15 mouse cellular contexts compared by ENCODE assay signal in the genomic region with DNA sequence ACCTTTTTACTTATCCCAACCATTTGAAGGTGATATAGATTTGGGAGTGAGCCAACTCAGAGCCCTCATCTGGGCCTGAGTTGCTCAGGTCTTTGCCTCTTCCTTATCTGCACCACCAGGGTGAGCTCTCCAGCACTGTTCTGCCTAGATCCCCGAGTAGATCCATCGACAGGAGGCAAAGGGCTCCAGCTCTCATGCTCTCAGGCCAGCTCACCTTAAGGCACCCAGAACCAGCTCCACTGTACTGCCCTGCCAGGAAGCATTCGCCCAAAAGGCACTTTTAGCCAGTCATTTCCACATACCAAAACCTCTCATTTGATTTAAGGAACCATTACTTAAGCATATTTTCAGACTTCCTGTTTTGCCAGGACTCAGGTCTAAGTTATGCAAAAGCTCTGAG. TPM values are rescaled to one million over a fixed set of nuclear protein-coding genes. Genes with fewer than 3 reads are reported as not detected.
DNase-seq lines count a peak whose midpoint lies in the region; ATAC-seq and TF ChIP-seq lines count a peak whose summit lies in the region.
"Had no signal": no experiment of that assay in that cellular context is flagged by ENCODE, and none has a peak within 500 bp of the region (broad histone marks: within the 10 kb centered on the region; RNA-seq: fewer than 3 reads in every experiment).

No protein-coding gene starts in this region.

- no peak for TF ChIP-seq CTCF in gastrocnemius, adult 2 months (IDR thresholded peaks at IDR 0.05)

- H3K4me1 ChIP-seq in liver, embryonic 16.5 days (ENCODE audit: control insufficient read depth, low read depth, low read length), result peaks cover 22% of the 10 kb centered on the region
- H3K4me1 ChIP-seq: embryonic facial prominence, embryonic 10.5 days; forebrain, embryonic 15.5 days; hindbrain, embryonic 15.5 days; limb, embryonic 12.5 days; midbrain, embryonic 13.5 days; neural tube, embryonic 15.5 days had no signal

- intact Hi-C loops in gastrocnemius, adult 2 months (cut with DNase I), result no loop called here

- H3K27me3 ChIP-seq in liver, embryonic 16.5 days (ENCODE audit: control insufficient read depth, insufficient read depth, low read depth, low read length), result no peaks in the 10 kb centered on the region
- H3K27me3 ChIP-seq: forebrain, embryonic 15.5 days; hindbrain, embryonic 15.5 days; limb, embryonic 12.5 days; midbrain, embryonic 13.5 days; neural tube, embryonic 15.5 days had no signal

- no peak overlapping the region for H3K9ac ChIP-seq in liver, embryonic 16.5 days (ENCODE audit: low read depth, low read length)
- H3K9ac ChIP-seq: forebrain, embryonic 15.5 days; hindbrain, embryonic 15.5 days; limb, embryonic 12.5 days; midbrain, embryonic 13.5 days; neural tube, embryonic 15.5 days had no signal

- 0 out of 2 replicates have a peak, but pooled peaks have one; percentile 40 for ATAC-seq in cerebellum, adult (ENCODE audit: insufficient number of reproducible peaks, low FRiP score, low TSS enrichment)
- peak; percentile 92 for ATAC-seq in common myeloid progenitor, adult 5-6 weeks (replicated peaks; ENCODE audit: low read depth, poor library complexity, severe bottlenecking)
- peak; percentile 79 for ATAC-seq in liver, embryonic 16.5 days (ENCODE audit: low read depth)
- ATAC-seq: forebrain, embryonic 15.5 days; midbrain, embryonic 13.5 days had no signal

- no peak overlapping the region for H3K4me2 ChIP-seq in liver, embryonic 16.5 days (ENCODE audit: low read depth, low read length)
- H3K4me2 ChIP-seq: forebrain, embryonic 15.5 days; hindbrain, embryonic 15.5 days; limb, embryonic 12.5 days; midbrain, embryonic 13.5 days; neural tube, embryonic 15.5 days had no signal

- no peaks in the 10 kb centered on the region for H3K9me3 ChIP-seq in liver, embryonic 16.5 days (replicated peaks; ENCODE audit: control insufficient read depth, low read length)
- H3K9me3 ChIP-seq: embryonic facial prominence, embryonic 10.5 days; forebrain, embryonic 15.5 days; hindbrain, embryonic 15.5 days; limb, embryonic 12.5 days; midbrain, embryonic 13.5 days; neural tube, embryonic 15.5 days had no signal

- no peak overlapping the region for H3K4me3 ChIP-seq in liver, embryonic 16.5 days (ENCODE audit: low read depth, low read length)
- H3K4me3 ChIP-seq in gastrocnemius, adult 2 months, result no peak overlapping the region
- H3K4me3 ChIP-seq: embryonic facial prominence, embryonic 10.5 days; forebrain, embryonic 15.5 days; hindbrain, embryonic 15.5 days; limb, embryonic 12.5 days; midbrain, embryonic 13.5 days; neural tube, embryonic 15.5 days had no signal

- WGBS in liver, embryonic 16.5 days (ENCODE audit: insufficient replicate concordance), result 6% methylated on average over 3 of the region's 3 CpGs

- no peak overlapping the region for H3K27ac ChIP-seq in liver, embryonic 16.5 days (ENCODE audit: low read length)
- H3K27ac ChIP-seq in gastrocnemius, adult 2 months, result no peak overlapping the region
- H3K27ac ChIP-seq: embryonic facial prominence, embryonic 10.5 days; forebrain, embryonic 15.5 days; hindbrain, embryonic 15.5 days; limb, embryonic 12.5 days; midbrain, embryonic 13.5 days; neural tube, embryonic 15.5 days had no signal

- H3K36me3 ChIP-seq in liver, embryonic 16.5 days (ENCODE audit: control insufficient read depth, insufficient read depth), result no peaks in the 10 kb centered on the region
- H3K36me3 ChIP-seq: embryonic facial prominence, embryonic 10.5 days; forebrain, embryonic 15.5 days; hindbrain, embryonic 15.5 days; limb, embryonic 12.5 days; midbrain, embryonic 13.5 days; neural tube, embryonic 15.5 days had no signal

- no peak for DNase-seq in cerebellum, adult 11 months
- DNase-seq in A20 (ENCODE audit: low read depth, low spot score), result peak; percentile 29
- no peak for DNase-seq in urinary bladder, postnatal 14 days (ENCODE audit: low spot score)
- no peak for DNase-seq in gastrocnemius, adult 2 months
- no peak for DNase-seq in thymus, postnatal 0 days (ENCODE audit: low spot score)
- DNase-seq: thymus, postnatal 14 days had no signal

RNA-seq across cellular contexts. Expression of a gene that starts 29.8 kb away (rescaled TPM):
- total RNA-seq in common myeloid progenitor, adult 5-6 weeks (2017), result 6.7 and 7.0 TPM in 2 replicates
- 3.1 and 3.4 TPM in 2 replicates for polyA plus RNA-seq in liver, embryonic 16.5 days (2015; fragmentation: Nextera tagmentation; extraction: Ambion mirVana)
- total RNA-seq in gastrocnemius, adult 2 months (2021), result 1 to 10 TPM; 1.6 to 2.0 TPM
- 10.1 and 11.9 TPM in 2 replicates for polyA plus RNA-seq in thymus, postnatal 0 days (2015; fragmentation: Nextera tagmentation; extraction: Ambion mirVana)

RNA-seq across cellular contexts. Expression of a gene that starts 30.1 kb away (rescaled TPM):
- 28.1 and 39.1 TPM in 2 replicates for total RNA-seq in common myeloid progenitor, adult 5-6 weeks (2017)
- polyA plus RNA-seq in liver, embryonic 16.5 days (2015; fragmentation: Nextera tagmentation; extraction: Ambion mirVana), result 6.5 and 8.4 TPM in 2 replicates
- 1 to 10 TPM; 1.3 to 2.2 TPM for total RNA-seq in gastrocnemius, adult 2 months (2021)
- 12.8 and 13.6 TPM in 2 replicates for polyA plus RNA-seq in thymus, postnatal 0 days (2015; fragmentation: Nextera tagmentation; extraction: Ambion mirVana)

RNA-seq across cellular contexts. Expression of a gene that starts 42.0 kb away (rescaled TPM):
- 554 and 590 TPM in 2 replicates for total RNA-seq in common myeloid progenitor, adult 5-6 weeks (2017)
- 74.2 and 85.6 TPM in 2 replicates for polyA plus RNA-seq in liver, embryonic 16.5 days (2015; fragmentation: Nextera tagmentation; extraction: Ambion mirVana)
- 10 to 100 TPM; 24.1 to 33.9 TPM for total RNA-seq in gastrocnemius, adult 2 months (2021)
- polyA plus RNA-seq in thymus, postnatal 0 days (2015; fragmentation: Nextera tagmentation; extraction: Ambion mirVana), result 247 and 255 TPM in 2 replicates

Comparison
In these comparisons a context has a peak if more than half of its experiments do, and no peak if none do; other contexts are left out.
1. ATAC-seq: peak in every context shown above with its lines; median percentile 92 in common myeloid progenitor, adult 5-6 weeks; 79 in liver, embryonic 16.5 days; 40 in cerebellum, adult.
2. RNA of a gene that starts 42.0 kb away (total RNA-seq): 554 to 590 TPM in common myeloid progenitor, adult 5-6 weeks; 24.1 to 33.9 TPM in gastrocnemius, adult 2 months; every median in the first group is over 10 times any median in the second.